Mouse (Mus musculus): ENCODE measurements around the gene Mrps26.

- TF ChIP-seq ZNF384 (IDR thresholded peaks at IDR 0.05; ENCODE audit: low read depth, low read length), result no peak
- TF ChIP-seq ZC3H11A (IDR thresholded peaks at IDR 0.05; ENCODE audit: borderline replicate concordance, low read depth, low read length), result no peak
- no peak for TF ChIP-seq HCFC1 (IDR thresholded peaks at IDR 0.05; ENCODE audit: borderline replicate concordance, insufficient read depth, low read length)
- TF ChIP-seq MAFK (IDR thresholded peaks at IDR 0.05; ENCODE audit: insufficient read depth, low read depth, low read length), result no peak
Measured at GRCm38 (mm10) chr2:130591016-130591415, 27.5 kb downstream of the Mrps26 start.

All from ES-E14 (cell line).